Mouse (Mus musculus) intestine, embryonic 16.5 days (tissue): Measurements from ENCODE around the gene Aip. TPM values are rescaled to one million over a fixed set of nuclear protein-coding genes. Genes with fewer than 3 reads are reported as not detected.
"Not testable (repeated sequence)": the region's sequence is repeated elsewhere in the genome, so short reads cannot be mapped to it uniquely, and the experiment has no call there.

Experiments used
- ATAC-seq: fragments of 200-750 bp; cut with Nextera tagmentation; 2 replicates; pipeline ENCODE4 v1.8.0; 2017; ENCODE audit warnings: moderate TSS enrichment, moderate library complexity
- H3K27ac ChIP-seq: fragments of 300-500 bp; sonication (generic); 2 replicates; pipeline ENCODE4 v1.5.1; 2014; ENCODE audit warnings: mild to moderate bottlenecking, low read length
- H3K27me3 ChIP-seq: fragments of 300-500 bp; sonication (generic); replicated peaks from 2 replicates; pipeline ENCODE4 v1.6.1; 2014; ENCODE audit warnings: low read length, control low read depth, mixed read lengths; ENCODE audit not compliant: control insufficient read depth, insufficient read depth
- H3K36me3 ChIP-seq: fragments of 300-500 bp; sonication (generic); 2 replicates; pipeline ENCODE4 v1.6.1; 2014; ENCODE audit warnings: low read length, control low read depth; ENCODE audit not compliant: control insufficient read depth, insufficient read depth
- H3K4me1 ChIP-seq: fragments of 300-500 bp; sonication (generic); 2 replicates; pipeline ENCODE4 v1.6.1; 2014; ENCODE audit warnings: low read length, control low read depth, mixed read lengths; ENCODE audit not compliant: control insufficient read depth, insufficient read depth
- H3K4me2 ChIP-seq: fragments of 300-500 bp; sonication (generic); 2 replicates; pipeline ENCODE4 v1.6.1; 2014; ENCODE audit warnings: low read depth, low read length, control low read depth
- H3K4me3 ChIP-seq: fragments of 300-500 bp; sonication (generic); 2 replicates; pipeline ENCODE4 v1.5.1; 2014; ENCODE audit warnings: mild to moderate bottlenecking, low read length
- H3K9ac ChIP-seq: fragments of 300-500 bp; sonication (generic); 2 replicates; pipeline ENCODE4 v1.6.1; 2014; ENCODE audit warnings: low read depth, low read length
- H3K9me3 ChIP-seq: fragments of 300-500 bp; sonication (generic); 2 replicates; pipeline ENCODE4 v1.6.1; 2016; ENCODE audit warnings: low read length, control low read depth; ENCODE audit not compliant: control insufficient read depth
- WGBS: fragments of 180-500 bp; shearing (Covaris S2); extraction: QIAGEN DNeasy Blood & Tissue Kit; methylation state at CpG from one replicate; pipeline ENCODE4 v1.1.7; 2014; 5-methylcytosine and 5-hydroxymethylcytosine counted together
- polyA plus RNA-seq: library from polyadenylated mRNA; unstranded; fragments of >200 nt; fragmentation: Nextera tagmentation; extraction: Ambion mirVana; gene quantifications from 2 replicates; pipeline ENCODE4 v1.2.1, GENCODE M21; 2015

The Aip gene
- polyA plus RNA-seq, 1 experiment from 2014 or later, result 81.2 TPM

DNA sequence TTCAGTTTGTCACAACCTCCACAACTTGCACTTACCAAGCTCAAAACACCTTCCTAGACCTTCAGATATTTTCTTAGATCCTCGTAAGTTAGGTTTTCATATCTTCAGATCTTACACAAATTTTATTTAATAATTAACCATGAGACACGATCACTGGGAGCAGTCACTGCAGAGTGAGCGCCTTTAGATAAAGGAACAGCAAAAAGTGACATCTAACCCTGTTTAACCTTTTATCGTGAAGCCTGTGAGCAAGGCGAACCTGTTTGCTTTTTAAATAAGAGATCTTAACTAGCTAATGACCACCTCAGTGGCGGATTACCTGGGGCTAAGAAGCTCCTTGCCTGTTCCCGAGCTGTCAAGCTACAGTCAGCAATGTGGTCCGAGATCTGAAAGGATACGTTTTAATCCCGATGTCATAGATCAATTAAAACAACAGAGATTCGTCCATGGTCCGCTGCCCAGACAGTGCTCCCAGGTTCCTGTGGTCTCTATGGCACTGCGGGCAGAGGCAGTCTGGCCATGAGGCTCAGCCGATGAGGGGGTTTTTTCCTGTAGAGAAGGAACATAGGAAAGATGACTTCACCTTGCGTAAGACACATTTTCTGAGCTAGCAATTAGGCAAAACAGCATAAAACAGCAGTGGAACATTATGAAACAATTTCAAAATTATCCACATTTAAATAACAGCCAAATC, 56.8 kb downstream of the Aip start:
- Histone ChIP-seq H3K4me1 (peaks cover 8% of the 10 kb centered on the region; the same call in 1 of the 2 replicates), H3K9me3 (no peaks in the 10 kb centered on the region), H3K4me3 (peak overlapping the region; percentile 2; the same call in 1 of the 2 replicates), H3K4me2 (peak overlapping the region; percentile 34; the same call in 1 of the 2 replicates), H3K36me3 (no peaks in the 10 kb centered on the region), H3K27me3 (no peaks in the 10 kb centered on the region), H3K27ac (no peak overlapping the region), H3K9ac (no peak overlapping the region)
- WGBS, result 53% methylated on average over 15 of the region's 15 CpGs
- ATAC-seq, result no peak

GRCm38 (mm10) chr19:4068242-4068641, 57.4 kb downstream of the Aip start:
- not testable (repeated sequence) for H3K36me3 ChIP-seq, ATAC-seq, H3K27ac ChIP-seq, H3K27me3 ChIP-seq, H3K9ac ChIP-seq, H3K9me3 ChIP-seq, H3K4me3 ChIP-seq, H3K4me1 ChIP-seq
- WGBS, result 75% methylated on average over 2 of the region's 2 CpGs
- peak overlapping the region; percentile 34; the same call in 1 of the 2 replicates for H3K4me2 ChIP-seq

DNA sequence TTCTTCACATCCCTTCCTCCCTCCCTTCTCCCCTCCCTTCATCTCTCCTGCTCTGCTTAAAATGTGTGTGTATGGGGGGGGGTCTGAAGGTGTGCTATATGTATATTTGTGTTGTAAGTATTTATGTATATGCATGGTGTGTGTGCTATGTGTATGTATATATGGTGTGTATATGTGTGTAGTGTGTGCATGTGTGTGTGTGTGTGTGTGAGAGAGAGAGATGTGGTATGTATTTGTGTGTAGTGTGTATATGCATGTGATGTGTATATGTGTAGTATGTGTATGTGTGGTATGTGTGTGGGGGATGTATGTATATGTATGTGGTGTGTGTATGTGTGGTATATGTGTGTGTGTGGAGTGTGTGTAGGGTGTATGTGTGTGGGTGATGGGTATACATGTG, 58.8 kb downstream of the Aip start:
- Histone ChIP-seq H3K27me3 (no peaks in the 10 kb centered on the region), H3K27ac (no peak overlapping the region), H3K4me1 (0 out of 2 replicates have a peak, but pooled peaks cover 2% of the 10 kb centered on the region), H3K4me2 (no peak overlapping the region), H3K4me3 (no peak overlapping the region), H3K9ac (no peak overlapping the region), H3K9me3 (no peaks in the 10 kb centered on the region), H3K36me3 (no peaks in the 10 kb centered on the region)
- ATAC-seq, result no peak

GRCm38 (mm10) chr19:4066280-4066679, 59.4 kb downstream of the Aip start:
- 71% methylated on average over 6 of the region's 6 CpGs for WGBS
- no peak; the same call in 1 of the 2 replicates for ATAC-seq
- H3K4me1 ChIP-seq, result 0 out of 2 replicates have a peak, but pooled peaks cover 2% of the 10 kb centered on the region
- H3K9ac ChIP-seq, result no peak overlapping the region
- H3K9me3 ChIP-seq, result no peaks in the 10 kb centered on the region
- H3K27me3 ChIP-seq, result no peaks in the 10 kb centered on the region
- no peaks in the 10 kb centered on the region for H3K36me3 ChIP-seq
- no peak overlapping the region for H3K4me3 ChIP-seq
- no peak overlapping the region for H3K4me2 ChIP-seq
- no peak overlapping the region for H3K27ac ChIP-seq

- not testable (repeated sequence) for H3K36me3 ChIP-seq, ATAC-seq, H3K27me3 ChIP-seq, H3K27ac ChIP-seq, H3K4me1 ChIP-seq, H3K9me3 ChIP-seq, H3K4me3 ChIP-seq, H3K4me2 ChIP-seq, H3K9ac ChIP-seq
- WGBS, result 7% methylated on average over 2 of the region's 11 CpGs
These were observed 61.2 kb downstream of the Aip start for GRCm38 (mm10) chr19:4064501-4064900.

Other genes starting within 250 kb of the Aip start
- 73.3 and 84.5 TPM in 2 replicates for gene Tcirg1, start 218.7 kb downstream of the Aip start, polyA plus RNA-seq
- gene Ndufs8, start 213.1 kb downstream of the Aip start, polyA plus RNA-seq, result 412 and 424 TPM in 2 replicates
- gene Aldh3b1, start 196.1 kb downstream of the Aip start, polyA plus RNA-seq, result 4.2 TPM in 2 replicates
- gene Unc93b1, start 190.7 kb downstream of the Aip start, polyA plus RNA-seq, result 27.0 and 29.8 TPM in 2 replicates
- gene Aldh3b3, start 167.2 kb downstream of the Aip start, polyA plus RNA-seq, result not detected in 2 replicates
- gene Aldh3b2, start 153.5 kb downstream of the Aip start, polyA plus RNA-seq, result 0.61 and 1.2 TPM in 2 replicates
- 16.9 and 20.1 TPM in 2 replicates for gene Acy3, start 139.3 kb downstream of the Aip start, polyA plus RNA-seq
- gene Tbx10, start 133.1 kb downstream of the Aip start, polyA plus RNA-seq, result 0.73 and 0.83 TPM in 2 replicates
- gene Nudt8, start 125.3 kb downstream of the Aip start, polyA plus RNA-seq, result 40.9 and 41.0 TPM in 2 replicates
- gene Gm49405, start 125.2 kb downstream of the Aip start, polyA plus RNA-seq, result 2.0 and 2.4 TPM in 2 replicates
- gene Doc2g, start 122.5 kb downstream of the Aip start, polyA plus RNA-seq, result 2.4 and 3.4 TPM in 2 replicates
- 299 and 309 TPM in 2 replicates for gene Ndufv1, start 113.1 kb downstream of the Aip start, polyA plus RNA-seq
- gene Gstp1, start 87.9 kb downstream of the Aip start, polyA plus RNA-seq, result 1,107 and 1,114 TPM in 2 replicates
- gene Gstp2, start 79.8 kb downstream of the Aip start, polyA plus RNA-seq, result 33.6 and 65.0 TPM in 2 replicates
- 15.1 and 18.1 TPM in 2 replicates for gene Gstp3, start 66.3 kb downstream of the Aip start, polyA plus RNA-seq
- 2.1 and 3.1 TPM in 2 replicates for gene Cabp2, start 44.3 kb downstream of the Aip start, polyA plus RNA-seq
- gene Cdk2ap2, start 28.7 kb downstream of the Aip start, polyA plus RNA-seq, result 159 TPM in 2 replicates
- gene Pitpnm1, start 25.9 kb downstream of the Aip start, polyA plus RNA-seq, result 17.5 and 19.7 TPM in 2 replicates
- gene Gpr152, start 13.9 kb upstream of the Aip start, polyA plus RNA-seq, result 0.04 TPM in 1 of 2 replicates, not detected in the other
- gene Cabp4, start 18.2 kb upstream of the Aip start, polyA plus RNA-seq, result 0.11 and 0.20 TPM in 2 replicates
- 264 and 288 TPM in 2 replicates for gene Coro1b, start 22.8 kb upstream of the Aip start, polyA plus RNA-seq
- 5.8 and 6.7 TPM in 2 replicates for gene Ptprcap, start 27.7 kb upstream of the Aip start, polyA plus RNA-seq
- 43.9 and 49.7 TPM in 2 replicates for gene Rps6kb2, start 37.5 kb upstream of the Aip start, polyA plus RNA-seq
- gene Carns1, start 49.6 kb upstream of the Aip start, polyA plus RNA-seq, result 1.3 and 1.4 TPM in 2 replicates
- 3.6 and 4.0 TPM in 2 replicates for gene Tbc1d10c, start 65.4 kb upstream of the Aip start, polyA plus RNA-seq
- gene Ppp1ca, start 66.2 kb upstream of the Aip start, polyA plus RNA-seq, result 759 and 799 TPM in 2 replicates
- gene Rad9a, start 75.8 kb upstream of the Aip start, polyA plus RNA-seq, result 31.7 and 34.2 TPM in 2 replicates
- gene Clcf1, start 88.4 kb upstream of the Aip start, polyA plus RNA-seq, result 5.9 TPM in 2 replicates
- gene AC109138.7, start 88.5 kb upstream of the Aip start, polyA plus RNA-seq, result not detected in 2 replicates
- 46.7 and 52.9 TPM in 2 replicates for gene Pold4, start 106.0 kb upstream of the Aip start, polyA plus RNA-seq
- gene Ssh3, start 143.3 kb upstream of the Aip start, polyA plus RNA-seq, result 31.8 and 33.6 TPM in 2 replicates
- 4.1 and 4.6 TPM in 2 replicates for gene Ankrd13d, start 157.3 kb upstream of the Aip start, polyA plus RNA-seq
- 15.3 and 15.4 TPM in 2 replicates for gene Grk2, start 180.4 kb upstream of the Aip start, polyA plus RNA-seq